Mouse (Mus musculus): Measurements from ENCODE around the gene Nfia. TPM values are rescaled to one million over a fixed set of nuclear protein-coding genes. Genes with fewer than 3 reads are reported as not detected.
A peak's percentile ranks its signal among the peaks of the same experiment; 100 is the strongest.

Nfia gene
- total RNA-seq, 2 experiments from 2014 or later: 109 to 132 TPM

DNA sequence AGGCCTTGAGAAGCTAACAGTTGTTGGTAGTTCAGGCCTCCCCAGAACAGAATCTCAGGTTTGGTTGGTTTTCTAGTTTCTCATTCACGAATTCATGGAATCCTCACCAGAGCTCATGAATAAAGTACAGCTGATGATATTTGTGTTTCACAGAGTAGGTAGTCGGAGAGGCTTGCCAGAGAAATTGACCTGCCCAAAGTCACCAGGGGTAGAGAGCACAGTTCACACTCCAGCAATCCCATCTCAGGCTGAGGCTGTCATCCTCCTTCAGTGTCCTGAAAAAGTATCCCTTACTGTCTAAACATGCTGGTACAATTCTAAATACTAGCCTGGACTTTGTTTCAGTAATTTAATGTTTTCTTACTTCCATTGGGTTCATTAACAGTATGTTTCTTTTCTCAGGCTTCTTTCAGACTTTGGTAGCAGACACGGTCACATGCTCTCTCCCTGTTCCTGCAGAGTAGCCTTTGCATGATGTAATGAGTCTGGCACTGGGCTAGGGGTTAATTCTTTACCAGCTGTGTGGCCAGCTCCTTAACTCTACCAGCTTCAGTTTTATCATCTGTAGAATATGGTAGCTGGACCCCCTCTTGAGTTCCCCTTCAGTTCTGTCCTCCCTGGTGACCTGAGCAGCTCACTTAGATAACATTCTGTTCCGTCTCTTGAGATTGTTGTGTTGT lies 7.1 kb upstream of the Nfia start:
- no peak for DNase-seq (ENCODE audit: low spot score in 2 of 2)

DNA sequence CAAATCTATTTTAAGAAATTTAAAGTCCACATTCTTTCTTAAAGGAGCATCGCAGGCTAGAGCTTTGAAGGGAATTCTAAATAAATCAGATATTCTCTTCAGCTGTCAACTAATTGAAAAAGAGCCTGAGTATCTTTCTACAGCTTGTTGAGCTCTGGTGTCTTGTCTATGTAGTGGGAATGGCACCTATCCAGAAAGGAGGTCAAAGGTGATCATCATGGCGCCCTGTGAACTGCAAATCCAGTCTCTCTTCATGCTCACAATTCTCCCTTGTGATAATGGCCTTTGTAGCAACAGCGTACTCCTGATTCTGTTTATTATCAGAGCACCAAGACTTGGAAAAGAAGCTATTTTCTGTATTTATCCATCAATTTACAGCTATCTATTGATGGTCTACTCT lies 6.4 kb upstream of the Nfia start:
- no peak for DNase-seq (ENCODE audit: low spot score in 2 of 2)

DNA sequence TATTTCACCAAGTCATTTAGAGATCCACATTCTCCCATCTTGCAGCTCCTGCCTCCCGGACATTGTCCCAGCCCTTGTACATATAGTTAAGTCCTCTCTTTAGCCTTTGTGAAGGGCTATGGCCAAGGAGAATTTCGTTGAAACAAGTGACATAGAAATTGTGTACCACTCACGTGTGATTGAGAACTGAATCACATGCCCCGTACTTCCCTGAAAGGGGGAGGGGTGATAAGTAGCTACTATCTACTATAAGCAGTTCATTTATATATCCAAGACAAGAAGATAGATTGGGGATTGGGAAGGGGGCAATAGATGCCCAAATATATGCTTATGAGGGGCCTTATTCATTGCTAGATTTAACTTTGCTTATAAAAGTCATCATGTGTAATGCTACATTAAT lies 5.5 kb upstream of the Nfia start:
- DNase-seq (ENCODE audit: low spot score in 2 of 2): no peak

DNA sequence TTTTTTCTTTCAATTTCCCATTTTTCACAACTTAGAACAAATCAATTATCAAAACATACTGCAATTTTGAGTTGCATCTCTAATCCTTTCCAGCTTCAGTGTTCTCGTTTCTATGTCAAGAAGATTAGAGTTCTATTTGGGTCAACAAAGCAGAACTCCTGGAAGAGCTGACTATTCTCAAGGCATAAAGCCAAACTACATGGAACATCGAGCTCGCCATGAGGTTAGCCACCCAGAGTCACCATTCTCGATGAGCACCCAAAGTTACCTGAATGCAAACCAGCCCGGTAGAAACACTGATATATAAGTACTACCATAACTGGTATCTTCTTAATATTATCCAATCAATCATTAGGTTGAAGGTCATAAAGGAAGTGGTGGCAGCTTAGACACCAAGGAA lies 5.0 kb upstream of the Nfia start:
- DNase-seq (ENCODE audit: low spot score in 2 of 2): no peak

DNA sequence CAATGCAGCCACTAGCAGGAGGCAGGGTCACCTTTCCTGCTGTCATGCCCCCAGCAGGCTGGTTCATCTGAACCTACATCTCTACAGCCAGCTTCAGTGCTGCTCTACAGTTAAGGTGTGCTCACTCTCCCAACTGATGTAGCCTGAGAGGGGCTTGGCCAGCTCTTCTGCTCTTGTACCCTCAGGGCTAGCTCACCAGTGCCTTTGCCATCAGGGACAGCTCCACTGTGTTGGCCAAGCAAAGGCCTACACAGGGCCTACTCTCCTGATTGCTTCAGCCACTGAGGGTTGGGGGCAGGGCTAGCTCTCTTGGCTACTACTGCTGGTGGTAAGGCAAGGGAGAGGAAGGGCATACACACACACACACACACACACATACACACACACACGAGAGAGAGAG lies 2.7 kb upstream of the Nfia start:
- no peak for DNase-seq (ENCODE audit: low spot score in 2 of 2)

DNA sequence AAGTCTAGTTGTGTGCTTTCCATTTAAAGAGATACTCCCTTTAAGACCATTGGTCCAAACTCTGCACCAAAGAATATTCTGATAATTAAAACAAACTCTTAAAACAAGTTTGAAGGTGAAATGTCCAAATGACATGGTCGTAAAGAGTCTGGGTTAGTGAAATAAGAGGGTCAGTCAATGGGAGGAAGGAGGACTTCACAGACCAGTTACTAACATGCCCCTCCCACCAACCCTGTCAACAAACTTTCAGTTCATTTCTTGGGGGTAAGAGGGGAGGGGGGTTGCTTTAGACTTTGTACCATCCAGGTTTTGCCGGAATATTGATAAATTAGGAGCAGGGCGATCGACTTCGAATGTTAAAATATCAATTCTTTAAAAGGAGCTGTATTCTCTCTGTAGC lies 1.1 kb upstream of the Nfia start:
- DNase-seq (ENCODE audit: low spot score in 2 of 2): no peak

DNA sequence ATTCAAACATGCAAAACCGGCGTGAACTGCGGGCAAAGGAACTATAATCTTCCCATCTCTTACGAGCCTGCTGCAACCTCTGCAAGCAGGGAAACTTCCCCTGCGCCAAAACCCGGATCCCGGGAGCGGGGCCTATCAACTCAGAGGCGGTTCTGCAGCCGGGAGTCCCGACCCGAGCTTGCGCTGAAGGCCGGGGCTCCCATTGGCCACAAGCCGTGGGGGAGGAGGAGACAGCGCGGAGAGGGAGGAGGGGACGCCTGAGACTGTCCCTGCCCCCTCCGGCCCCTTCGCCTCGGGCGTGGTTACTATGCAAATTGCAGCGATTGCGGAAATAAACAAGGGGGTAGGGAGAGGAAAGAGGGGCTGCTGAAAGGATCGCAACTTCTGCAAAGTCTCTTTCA lies 450 bp upstream of the Nfia start:
- peak; percentile 94 to 97 for DNase-seq (ENCODE audit: low spot score in 2 of 2)

DNA sequence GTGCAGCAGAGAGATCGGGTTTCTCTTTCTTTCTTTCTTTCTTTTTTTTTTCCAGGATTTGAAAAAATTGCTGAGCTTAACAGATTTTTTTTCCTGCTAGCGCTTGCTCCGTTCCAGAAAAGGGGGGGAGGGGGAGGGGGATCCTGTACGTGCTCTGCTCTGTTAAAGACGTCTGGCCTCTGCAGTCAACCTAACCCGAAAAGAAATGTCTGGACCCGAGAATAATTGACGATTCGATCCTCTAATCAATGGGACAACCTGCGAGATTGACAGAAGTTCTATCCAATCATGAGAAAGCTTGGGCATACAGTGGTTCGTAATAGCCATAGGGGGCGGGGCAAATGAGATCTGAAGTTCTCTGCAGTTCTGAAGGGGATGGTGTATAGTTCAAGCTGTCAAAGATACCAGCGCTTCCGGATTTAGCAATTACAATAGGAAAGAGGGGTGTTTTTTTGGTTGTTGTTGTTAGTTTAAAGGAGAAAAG lies 618 bp downstream of the Nfia start:
- peak; percentile 72 to 91 for DNase-seq (ENCODE audit: low spot score in 2 of 2)

DNA sequence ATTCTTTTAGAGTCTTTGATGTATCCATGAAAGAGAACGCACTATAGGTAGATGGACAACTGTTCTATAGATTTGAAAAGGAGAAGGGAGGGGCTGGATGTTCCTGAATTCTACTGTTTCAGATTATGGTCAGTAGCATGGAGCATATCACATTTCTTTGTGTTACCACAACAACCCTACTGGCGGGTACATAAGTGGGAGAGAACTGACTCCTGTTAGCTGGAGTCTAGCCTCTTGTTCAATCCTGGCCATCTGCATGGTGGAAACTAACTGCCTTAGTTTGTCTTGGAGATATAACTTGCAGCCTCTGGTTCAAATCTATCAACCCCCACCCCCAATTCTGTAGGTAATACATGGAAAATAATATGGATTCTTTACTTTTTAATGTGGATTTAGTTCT lies 1.3 kb downstream of the Nfia start:
- no peak for DNase-seq (ENCODE audit: low spot score in 2 of 2)

DNA sequence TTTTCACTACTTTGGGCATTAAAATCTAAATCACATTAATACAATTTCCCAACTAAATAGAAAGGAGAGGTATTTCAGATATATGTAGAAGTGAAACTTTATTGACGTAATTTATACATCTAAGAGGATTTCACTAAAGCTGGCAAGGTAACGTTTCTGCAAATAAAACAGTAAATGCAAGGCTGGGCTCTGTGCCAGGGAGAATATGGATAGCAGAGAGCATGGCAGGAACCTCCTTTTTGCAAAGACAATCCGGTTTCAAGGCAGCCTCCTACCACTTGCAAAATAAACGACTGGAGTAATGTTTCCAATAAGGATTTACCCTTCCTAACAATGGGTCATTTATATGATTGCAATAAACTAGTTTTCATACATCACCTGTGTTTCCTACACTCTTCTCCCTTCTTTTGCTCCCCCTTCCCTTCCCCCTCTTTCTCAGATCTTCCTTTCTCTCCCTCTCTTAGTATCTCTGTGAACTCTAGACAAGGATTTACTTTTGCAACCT lies 2.0 kb downstream of the Nfia start:
- DNase-seq (ENCODE audit: low spot score in 2 of 2): no peak

DNA sequence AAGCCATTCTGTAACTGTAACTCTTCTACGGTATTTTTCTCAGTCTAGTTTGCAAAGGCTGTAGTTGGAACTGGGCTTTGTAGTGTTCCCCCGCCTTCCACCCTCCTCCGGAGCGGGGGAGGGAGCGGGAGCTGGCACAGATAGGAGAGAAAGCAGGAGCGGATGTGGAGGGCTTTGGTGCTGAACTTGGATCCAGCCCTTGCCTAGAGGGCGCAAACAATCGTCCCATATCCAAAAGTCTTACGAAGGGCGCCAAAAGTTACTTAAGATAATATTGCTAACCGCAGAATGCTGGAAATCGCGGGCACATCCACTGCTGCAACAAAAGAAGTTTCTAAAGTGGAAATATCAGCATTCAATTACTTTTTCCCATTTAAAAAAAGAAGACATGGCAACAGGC lies 2.5 kb downstream of the Nfia start:
- DNase-seq (ENCODE audit: low spot score in 2 of 2): peak; percentile 62 to 68

DNA sequence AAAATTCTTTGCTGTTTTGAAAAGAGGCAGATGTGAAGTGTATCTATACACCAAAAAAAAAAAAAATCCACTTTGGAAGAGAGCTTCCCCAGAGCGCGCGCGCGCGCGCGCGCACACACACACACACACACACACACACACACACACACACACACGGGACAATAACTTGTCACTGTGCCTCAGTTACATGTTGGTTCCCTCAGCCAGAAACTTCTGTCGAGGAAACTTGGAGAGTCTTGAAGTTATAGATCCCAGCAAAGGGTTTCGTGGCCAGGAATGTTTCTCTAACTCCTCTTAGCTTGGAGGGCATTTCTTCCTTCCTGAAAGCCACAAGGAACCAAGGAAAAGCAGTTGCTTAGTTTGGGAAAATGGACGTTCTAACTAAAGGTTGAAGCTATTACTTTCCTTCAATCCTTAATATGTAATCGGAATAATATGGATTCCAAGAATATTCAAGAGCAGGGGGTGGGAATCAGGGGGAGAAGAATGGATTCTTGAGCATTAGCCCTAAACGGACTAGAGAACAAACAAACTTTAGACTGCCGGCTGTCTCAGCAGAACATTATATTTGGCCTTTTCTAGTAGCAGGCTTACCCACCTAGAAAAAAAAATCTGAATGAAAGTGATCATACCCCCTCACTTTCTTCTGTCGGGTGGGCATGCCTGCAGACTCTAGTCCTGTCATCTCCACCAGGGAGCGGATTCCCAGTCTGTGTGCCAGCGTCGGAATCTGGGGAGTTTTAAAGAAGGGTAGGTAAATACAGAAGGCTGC lies 3.1 kb downstream of the Nfia start:
- peak in 1 of 2 experiments; percentile 25 for DNase-seq (ENCODE audit: low spot score in 2 of 2)

DNA sequence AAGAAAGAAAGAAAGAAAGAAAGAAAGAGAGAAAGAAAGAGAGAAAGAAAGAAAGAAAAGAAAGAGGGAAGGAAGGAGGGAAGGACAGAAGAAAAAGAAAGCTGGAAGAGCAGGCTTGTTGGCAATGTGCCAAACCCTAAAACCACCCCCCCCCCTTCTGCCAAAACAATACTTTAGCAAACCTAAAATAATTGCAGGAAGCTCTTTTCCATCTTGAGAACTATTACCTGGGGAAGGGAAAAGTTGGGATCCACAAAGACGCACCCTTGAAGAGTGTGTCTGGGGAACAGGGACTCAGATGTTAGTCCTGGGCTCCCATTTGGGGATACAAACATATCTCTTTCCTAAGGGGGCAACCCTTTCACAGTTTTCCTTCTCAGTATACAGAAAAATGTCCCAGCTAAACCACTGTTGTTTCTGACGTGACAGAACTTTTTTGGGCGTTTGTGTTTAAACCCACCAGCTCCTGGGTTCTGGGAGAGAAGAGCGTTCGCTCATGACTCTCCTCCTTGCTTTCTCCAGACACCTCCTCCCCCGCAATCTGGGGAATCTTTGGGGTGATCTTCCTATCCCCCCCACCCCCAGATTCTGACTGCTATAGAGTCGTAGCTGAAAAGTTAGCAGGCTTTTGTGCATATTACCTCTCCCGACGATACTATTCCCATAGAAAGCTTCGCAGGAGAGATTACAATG lies 4.0 kb downstream of the Nfia start:
- DNase-seq (ENCODE audit: low spot score in 2 of 2): peak in 1 of 2 experiments; percentile 38

DNA sequence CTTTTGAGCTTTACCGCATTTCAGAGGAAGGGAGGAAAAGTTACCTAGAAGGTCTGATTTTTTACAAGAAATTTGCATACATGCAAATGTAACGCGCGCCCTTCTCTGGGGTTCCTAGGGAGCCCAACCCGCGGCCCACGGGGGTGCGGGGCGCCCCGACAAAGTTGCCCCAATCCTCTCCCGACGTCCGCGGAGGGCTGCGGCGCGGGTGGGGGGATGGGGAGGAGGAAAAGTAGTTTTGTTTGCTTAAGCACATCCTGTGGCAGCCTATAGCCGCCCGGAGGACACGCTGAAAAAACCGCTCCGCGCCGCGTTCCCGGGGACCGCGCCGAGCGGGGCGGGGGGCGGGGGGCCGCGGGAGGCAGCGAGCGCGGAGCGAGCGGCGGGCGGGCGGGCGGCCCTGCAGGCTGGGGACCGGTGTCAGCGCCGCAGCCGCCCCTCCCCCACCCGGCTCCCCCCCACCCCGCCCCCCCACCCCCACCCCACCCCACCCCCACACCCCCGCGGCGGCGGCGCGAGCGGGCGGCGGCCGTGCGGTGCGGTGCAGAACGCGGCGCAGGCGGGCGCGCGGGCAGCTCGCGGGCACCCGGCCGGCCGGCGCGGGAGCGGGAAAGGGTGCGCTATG lies 4.7 kb downstream of the Nfia start:
- peak; percentile 61 to 65 for DNase-seq (ENCODE audit: low spot score in 2 of 2)

DNA sequence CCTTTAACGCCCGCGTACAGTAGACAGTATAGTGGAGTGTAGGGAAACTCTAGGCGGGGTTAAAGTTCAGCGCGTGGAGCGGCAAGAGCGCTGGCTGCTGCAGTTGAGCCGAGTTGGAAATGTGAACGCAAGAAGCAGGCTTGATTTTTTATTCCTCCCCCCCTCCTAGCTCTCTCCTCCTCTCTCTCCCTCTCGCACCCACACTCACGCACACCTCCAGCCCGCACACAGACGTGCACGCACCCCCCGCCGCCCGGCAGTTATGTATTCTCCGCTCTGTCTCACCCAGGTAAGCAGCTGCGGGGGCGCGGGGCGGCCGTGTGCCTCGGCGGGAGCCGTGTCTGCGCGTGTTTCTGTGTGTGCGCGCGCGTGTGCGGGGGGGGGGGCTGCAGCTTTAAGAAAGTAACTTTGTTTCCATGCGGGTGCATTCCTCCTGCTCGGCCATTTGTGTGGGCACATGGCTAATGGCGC lies 5.2 kb downstream of the Nfia start, which contains the start of gene E130114P18Rik:
Gene E130114P18Rik, minus strand, starts transcription at position 373 of the 471 bp plus-strand sequence.
- peak in 1 of 2 experiments; percentile 62 for DNase-seq (ENCODE audit: low spot score in 2 of 2)

DNA sequence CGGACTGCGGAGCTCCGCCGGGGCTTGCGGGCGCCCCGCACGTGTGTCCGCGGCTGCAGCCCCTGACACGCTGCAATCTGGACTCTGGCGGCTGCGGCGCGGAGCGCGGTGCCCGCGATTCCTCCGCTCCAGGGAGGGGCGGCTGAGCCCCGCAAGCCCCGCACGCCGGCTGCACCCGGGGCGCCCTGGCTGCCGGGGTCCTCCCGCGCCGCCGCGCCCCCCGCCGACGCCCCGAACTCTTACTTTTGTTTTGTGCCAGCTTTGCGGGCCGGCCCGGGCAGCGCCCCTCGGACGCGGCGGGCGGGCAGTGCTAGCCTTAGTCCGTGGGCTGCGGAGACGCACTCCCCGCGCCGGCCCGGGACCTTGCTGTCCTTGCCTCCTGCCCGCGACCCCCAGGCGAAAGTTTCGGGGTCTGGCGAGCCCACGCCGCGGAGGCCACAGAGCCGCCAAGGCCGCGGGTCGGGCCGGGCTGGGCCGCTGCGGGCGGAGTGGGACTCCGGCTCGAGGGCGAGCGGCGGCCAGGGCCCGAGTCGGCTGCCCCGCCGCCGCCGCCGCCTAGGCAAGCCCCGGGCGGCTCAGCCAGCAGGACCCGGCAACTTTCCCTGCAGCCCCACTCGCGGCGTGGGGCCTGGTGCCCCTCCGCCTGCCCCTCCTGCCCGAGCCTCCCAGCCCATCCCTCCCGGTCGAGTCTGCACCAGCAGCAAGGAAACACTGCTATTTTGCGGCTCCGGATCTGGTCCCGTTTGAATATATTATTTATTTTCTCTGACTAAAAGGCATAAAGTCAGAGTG lies 5.9 kb downstream of the Nfia start:
- peak; percentile 44 to 57 for DNase-seq (ENCODE audit: low spot score in 2 of 2)

DNA sequence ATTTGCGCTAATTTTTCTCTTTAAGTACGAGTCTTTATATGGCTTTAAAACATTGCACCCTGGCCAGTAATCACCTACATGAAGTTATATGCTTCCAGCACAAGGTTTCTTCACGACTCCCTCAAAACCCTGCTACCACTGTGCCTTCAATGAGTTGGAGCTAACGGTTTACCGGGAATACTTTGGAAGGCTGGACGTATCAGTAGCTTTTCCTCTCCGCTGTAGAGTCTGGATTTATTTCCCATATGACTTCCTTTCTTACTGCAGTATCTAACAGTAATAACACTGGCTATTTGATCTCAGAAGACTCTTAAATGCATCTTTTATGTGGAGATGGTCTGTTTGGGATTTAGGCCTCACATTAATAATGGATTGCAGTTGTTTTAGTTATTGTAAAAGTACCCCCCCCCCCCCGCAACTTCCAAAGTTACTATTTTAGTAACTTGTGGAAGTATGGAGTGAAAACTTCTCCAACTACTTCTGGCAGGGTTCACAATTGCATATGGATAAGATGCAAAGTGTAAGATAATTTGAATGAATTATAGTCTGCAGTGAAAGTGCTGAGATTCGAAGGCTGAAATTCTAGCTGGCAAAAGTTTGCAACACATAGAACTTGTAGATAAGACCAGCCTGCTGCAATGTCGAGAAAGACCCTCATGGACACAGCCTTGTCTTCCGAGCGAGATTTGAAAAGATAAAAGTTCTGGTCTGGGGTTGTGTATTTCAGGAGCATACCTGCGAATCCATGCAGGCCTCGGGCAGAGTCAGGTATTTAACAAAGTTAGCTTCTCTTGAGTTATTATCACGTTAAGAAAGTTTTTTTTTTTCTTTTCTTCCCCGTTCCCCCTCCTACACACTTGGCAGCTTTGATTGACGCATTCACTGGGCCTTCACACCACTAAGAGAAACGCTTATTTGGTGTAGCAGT lies 6.7 kb downstream of the Nfia start:
- no peak for DNase-seq (ENCODE audit: low spot score in 2 of 2)

DNA sequence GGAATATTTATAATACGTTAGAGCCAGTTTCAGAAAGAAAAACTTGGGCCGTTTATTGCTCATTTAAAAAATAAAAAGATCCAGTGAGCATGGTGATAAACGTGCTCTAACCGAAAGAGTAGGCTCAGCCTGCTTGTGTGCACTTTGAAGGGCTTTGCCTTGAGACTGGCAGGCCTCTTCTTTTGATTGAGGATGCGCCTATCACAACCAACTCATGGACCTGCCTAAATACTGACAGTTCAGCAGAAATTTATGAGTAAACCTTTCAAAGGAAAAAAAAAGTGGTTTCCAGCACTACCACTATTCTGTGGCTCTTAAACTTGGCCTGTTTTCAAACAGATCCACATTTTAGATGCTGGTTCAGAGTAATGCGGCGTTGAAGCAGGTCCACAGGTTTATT lies 7.5 kb downstream of the Nfia start:
- DNase-seq (ENCODE audit: low spot score in 2 of 2): peak in 1 of 2 experiments; percentile 31
